Mouse (Mus musculus) embryo, embryonic 10.5 days (tissue): ENCODE measurements around the gene Klra6.
"Not testable (repeated sequence)": the region's sequence is repeated elsewhere in the genome, so short reads cannot be mapped to it uniquely, and the experiment has no call there.

ENCODE experiments used
- DNase-seq: peaks from one replicate; pipeline ENCODE4 v3.0.0-alpha.2; 2015; ENCODE audit warnings: low spot score

The Klra6 gene

DNA sequence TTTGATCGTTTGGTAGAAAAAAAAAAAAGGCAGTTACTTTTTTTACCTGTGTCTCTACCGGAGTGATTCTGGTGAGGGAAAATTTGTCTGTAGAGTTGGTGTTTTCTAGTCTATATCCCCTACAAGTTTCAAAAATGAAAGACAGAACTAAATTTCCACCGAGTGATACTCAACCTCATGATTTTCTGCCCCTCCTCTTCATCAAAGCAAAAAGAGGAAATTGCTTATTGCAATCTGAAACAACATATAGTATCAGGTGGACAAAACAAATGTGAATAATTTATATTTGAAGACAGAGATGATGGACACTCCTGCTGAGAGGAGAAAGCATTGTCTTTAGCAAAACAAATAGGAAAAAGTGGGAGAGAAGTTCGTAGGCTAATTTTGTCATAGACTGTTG lies at the start of gene Klra6:
Gene Klra6 (minus strand): TSS at position 101 of the 400 bp plus-strand sequence.
- DNase-seq = no peak

DNA sequence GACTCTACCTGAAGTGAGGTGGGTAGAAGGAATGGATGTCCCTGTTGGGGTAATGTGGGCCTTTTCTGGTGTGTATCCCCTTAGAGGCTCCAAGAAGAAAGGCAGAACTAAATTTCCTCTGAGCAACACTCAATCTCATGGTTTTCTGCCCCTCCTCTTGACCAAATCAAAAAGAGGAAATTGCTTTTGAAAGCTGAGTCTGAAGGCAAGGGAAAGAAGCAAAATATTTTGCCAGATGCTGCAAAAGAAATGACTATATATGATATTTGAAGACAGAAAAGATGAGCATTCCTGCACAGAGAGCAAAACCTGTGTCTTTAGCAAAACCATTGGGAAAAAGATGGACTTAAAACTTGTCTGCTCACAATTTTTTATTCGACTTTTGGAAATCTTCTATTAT lies 40.4 kb upstream of the Klra6 start, which contains the start of gene Klra4:
Gene Klra4 (minus strand): TSS at position 101 of the 400 bp plus-strand sequence.
- DNase-seq = not testable (repeated sequence)

DNA sequence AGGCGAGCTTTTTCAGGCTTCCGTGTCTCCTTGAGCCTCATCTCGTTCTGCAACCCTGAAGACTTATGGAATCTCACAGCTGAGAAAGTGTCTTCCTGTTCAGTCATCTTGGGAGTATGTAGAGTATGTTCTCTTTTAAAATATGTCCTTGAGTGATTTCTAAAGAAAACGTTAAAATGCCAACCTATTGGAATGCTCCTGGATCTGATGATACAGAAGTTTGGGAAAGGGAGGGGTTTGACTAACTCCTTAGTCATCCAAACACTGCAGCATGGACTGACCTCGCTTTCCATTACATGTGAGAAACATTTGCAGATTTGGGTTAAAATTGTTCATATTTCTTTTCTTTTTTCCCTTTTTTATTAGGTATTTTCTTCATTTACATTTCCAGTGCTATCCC lies 38.4 kb upstream of the Klra6 start:
- DNase-seq = no peak

DNA sequence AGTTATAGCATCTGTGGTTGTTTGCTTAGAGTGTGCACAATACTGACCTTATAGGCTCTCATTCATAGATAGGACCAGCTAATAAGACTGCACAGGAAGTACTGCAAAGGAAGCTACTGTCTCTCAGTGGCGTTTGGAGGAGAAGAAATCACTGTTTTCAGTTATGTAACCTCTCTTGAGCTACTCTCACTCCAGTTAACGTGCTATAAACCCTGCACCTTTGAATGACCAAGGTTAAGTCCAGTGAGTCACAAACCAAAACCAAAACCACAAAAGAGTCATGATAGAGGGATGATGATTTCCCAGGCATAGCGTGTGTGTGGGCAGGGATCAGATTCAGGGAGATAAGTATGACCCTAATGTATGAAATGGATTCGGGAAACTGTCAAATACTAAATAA lies 8.4 kb upstream of the Klra6 start:
- not testable (repeated sequence) for DNase-seq

DNA sequence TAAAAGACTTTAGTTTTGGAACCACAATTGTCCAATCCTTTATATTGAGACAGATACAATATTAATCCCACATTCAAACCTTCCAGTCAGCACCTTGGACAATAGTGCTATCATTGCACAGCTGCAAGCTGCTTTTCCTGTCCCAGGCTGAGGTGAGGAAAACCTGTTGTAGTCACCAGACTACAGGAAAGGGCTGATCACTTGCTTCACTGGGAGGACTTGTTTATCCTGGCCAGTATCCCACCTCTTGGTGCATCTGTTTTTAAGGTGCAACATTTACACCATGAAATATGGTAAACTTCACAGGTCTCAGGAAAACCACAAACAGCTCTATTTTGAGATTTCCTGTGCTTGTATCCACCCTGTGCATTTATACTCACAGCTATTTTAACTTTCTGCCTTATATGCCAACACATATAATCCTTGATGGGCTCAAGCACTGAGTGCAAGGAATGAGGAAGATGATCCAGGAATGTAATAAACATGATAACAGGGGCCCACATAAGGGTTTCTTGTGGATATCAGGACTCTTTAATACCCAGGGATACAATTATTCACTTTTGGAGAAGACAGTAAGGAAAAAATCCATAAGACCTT lies 4.8 kb upstream of the Klra6 start:
- not testable (repeated sequence) for DNase-seq
